Mouse (Mus musculus) heart, postnatal 10 days (tissue): Measurements from ENCODE around the gene Snx20. TPM values are rescaled to one million over a fixed set of nuclear protein-coding genes. Genes with fewer than 3 reads are reported as not detected.
"Not testable (repeated sequence)": the region's sequence is repeated elsewhere in the genome, so short reads cannot be mapped to it uniquely, and the experiment has no call there.

Experiments
- DNase-seq, 2 experiments: peaks; one replicate each; pipeline ENCODE4 v3.0.0; 2021
- intact Hi-C: fragments of 180-260 bp; cut with DNase I; formaldehyde crosslinking; loops from one replicate; pipeline ENCODE4 v1.15.1; 2025
- total RNA-seq, 2 experiments: library from RNA; stranded (reverse); gene quantifications; 2 replicates each; pipeline ENCODE4 v1.2.3; 2021

Snx20 gene
- 1 to 10 TPM; 1.5 to 2.0 TPM for total RNA-seq

- intact Hi-C loops = no loop called here
- peak; percentile 28 to 40 for DNase-seq
These were observed at the start of gene Snx20 for GRCm38 (mm10) chr8:88635474-88636397. Gene Snx20 (minus strand): TSS chr8:88636128.

GRCm38 (mm10) chr8:88683656-88684289 lies 47.8 kb upstream of the Snx20 start:
- intact Hi-C loops = no loop called here
- DNase-seq = peak in 1 of 2 experiments; percentile 27

GRCm38 (mm10) chr8:88681046-88681445 lies 45.1 kb upstream of the Snx20 start:
- DNase-seq = no peak
- intact Hi-C loops = no loop called here

DNA sequence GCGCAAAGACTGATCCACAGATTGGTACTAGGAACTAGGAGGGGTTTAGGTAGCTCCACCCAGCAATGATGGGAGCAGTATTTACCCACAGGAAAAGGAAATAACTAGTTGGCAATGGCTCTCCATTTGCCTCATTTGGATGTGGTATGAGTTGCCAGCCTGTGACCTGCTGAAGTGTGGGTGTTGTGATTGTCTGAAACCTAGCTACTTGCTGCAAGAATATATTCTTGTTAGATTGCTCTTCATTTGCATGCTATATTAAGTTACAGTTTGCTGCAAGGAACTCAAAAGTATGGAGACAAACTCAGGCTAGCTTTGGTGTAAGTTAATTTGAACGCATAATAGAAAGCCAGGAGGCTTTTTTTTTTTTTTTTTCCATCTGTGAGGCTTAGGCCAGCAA lies 44.6 kb upstream of the Snx20 start:
- intact Hi-C loops = no loop called here
- no peak for DNase-seq

- intact Hi-C loops = no loop called here
- no peak for DNase-seq
These were observed 41.1 kb upstream of the Snx20 start for GRCm38 (mm10) chr8:88677071-88677470.

DNA sequence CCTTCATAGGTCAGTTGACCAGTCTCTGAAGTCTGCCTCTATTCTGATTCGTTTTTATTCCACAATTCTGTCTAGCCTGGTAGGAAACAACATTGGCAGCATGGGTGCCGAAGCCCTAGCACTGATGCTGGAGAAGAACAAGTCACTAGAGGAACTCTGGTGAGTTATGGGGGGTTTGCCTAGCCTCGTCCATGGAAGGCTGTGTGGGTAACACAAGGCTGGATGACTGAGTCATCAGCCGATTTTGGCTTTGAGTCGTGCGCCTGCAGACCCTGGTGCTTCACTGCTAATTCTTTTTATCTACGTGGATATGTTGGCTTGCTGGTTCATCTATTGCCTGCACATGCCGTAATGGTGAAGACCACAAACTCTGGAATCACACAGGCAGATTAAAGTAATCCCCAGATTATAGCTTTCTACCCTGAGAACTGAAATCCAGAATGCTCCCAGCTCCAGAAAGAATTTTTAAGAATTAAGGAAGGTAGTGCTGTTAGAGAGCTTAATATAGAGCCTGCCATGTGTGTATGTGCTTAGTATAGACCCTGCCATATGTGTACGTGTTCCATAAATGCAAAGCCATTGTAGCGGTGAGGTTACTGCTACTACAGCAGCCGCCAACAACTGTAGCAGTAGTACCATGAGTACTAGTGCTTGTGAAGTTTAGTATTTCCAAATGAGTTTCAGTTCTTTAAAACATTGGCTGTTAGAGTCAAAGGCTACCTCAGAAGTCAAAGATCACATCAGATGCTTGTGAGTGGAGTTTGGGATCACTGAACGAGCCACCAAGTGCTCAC lies 39.6 kb upstream of the Snx20 start:
- DNase-seq = no peak
- intact Hi-C loops = no loop called here

DNA sequence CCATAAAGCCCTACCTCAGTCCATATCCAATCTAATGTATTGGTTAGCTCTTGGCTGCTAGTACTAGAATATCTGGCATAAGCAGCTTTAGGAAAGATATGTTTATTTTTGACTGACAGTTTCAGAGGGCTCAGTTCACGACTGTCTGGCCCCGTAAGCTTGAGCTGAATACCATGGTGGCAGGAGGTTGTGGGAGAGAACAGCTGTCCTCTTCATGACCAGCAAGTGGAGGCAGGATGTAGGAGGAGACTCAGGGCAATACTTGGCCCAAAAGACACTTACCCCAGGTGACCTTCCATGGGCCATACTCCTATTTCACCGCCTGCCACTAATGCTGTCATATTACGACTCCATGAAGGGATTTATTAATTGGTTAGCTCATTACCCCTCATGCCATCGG lies 37.9 kb upstream of the Snx20 start:
- DNase-seq = no peak
- intact Hi-C loops = no loop called here

- DNase-seq = no peak
- intact Hi-C loops = no loop called here
These were observed 35.6 kb upstream of the Snx20 start for GRCm38 (mm10) chr8:88671575-88671974.

DNA sequence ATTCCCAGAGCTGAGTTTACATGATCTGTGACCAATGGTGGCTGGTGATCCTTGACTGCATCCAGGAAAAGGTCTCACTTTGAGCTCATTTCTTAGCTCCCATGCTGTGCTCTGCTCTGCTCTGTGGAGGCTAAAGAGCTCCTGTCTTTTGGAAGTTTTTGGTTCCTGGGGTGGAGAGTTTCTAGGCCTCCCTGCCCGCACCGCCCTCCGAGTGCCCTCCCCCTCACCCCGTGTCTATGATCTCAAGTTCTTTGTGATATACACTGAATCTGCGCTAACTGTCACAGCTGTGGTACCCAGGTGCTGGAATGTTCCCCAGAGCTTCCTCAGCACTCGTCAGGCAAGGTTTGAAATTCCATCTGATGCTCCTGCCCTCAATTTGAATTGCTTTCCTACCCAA lies 34.9 kb upstream of the Snx20 start:
- intact Hi-C loops = no loop called here
- DNase-seq = no peak

GRCm38 (mm10) chr8:88668400-88669086 lies 32.6 kb upstream of the Snx20 start:
- DNase-seq = peak in 1 of 2 experiments; percentile 30
- intact Hi-C loops = no loop called here

DNA sequence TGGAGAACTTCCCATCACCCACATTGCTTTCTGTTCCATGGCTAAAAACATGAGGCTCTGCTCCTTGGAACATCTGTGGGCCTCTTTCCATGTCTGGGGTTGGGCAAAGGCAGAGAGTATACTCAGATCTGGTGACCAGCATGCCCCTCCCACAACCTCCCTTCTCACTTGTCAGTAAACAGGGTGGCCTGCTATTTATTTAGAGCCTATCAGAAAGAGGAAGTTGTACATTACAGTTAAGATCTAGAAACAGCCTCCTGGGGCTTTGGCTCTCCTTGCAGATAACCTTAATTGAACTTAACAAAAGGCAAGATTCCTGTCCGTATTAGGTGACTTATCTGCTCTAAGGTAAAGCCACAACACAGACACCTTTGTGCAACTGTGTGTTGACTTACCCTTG lies 30.5 kb upstream of the Snx20 start:
- DNase-seq = peak in 1 of 2 experiments; percentile 28
- intact Hi-C loops = no loop called here

GRCm38 (mm10) chr8:88664947-88665346 lies 29.0 kb upstream of the Snx20 start:
- no peak for DNase-seq

DNA sequence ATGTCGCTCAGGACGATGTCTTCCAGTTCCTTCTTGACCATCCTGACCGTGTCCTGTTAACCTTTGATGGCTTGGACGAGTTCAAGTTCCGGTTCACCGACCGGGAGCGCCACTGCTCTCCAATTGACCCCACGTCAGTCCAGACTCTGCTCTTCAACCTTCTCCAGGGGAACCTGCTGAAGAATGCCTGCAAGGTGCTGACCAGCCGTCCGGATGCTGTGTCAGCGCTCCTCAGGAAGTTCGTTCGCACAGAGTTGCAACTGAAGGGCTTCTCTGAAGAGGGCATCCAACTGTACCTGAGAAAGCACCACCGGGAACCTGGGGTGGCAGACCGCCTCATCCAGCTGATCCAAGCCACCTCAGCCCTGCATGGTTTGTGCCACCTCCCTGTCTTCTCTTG lies 28.2 kb upstream of the Snx20 start:
- intact Hi-C loops = no loop called here

More at GRCm38 (mm10) chr8:88664947-88665346, 29.0 kb upstream of the Snx20 start:
- intact Hi-C loops = no loop called here

DNA sequence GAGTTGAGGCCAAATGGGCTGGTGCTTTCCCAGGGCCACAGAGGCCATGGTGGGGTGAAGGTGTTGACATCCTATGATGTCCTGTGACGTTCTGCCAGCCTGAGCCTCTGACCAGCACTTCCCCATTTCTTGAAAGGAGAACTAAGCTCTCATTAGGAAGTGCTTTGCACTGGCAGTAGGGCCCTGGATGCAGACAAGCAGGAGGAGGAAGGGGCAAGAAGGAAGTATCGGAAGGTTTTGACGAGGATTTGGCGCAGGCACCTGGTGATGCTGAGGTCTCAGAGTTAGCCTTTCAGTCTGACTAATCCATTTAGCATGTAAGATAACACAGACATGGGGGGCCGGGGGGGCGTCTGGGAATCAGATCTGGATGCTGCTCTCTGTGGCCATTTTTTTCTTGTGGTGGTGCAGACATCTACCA lies 26.5 kb upstream of the Snx20 start:
- no peak for DNase-seq
- intact Hi-C loops = no loop called here

More for the DNA sequence above, 28.2 kb upstream of the Snx20 start:
- DNase-seq = no peak

DNA sequence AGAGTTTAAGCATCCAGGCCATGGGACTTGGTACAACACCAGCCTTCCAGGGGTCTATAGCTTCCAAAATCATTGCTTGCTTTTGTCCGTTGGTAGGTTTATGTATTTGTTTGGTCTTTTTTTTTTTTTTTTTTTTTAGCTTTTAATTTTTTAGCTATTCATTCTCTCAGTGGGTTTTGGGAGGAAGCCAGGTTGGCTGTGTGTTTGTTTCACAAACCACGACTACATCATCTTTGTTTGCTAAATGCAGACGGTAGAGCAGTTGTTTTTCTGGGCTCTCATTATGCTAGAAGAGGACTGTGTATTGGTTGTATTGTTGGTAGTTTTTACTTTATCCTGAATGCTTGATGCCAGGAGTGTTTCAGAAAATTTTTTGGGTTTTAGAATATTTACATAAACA lies 23.9 kb upstream of the Snx20 start:
- intact Hi-C loops = no loop called here
- DNase-seq = no peak

GRCm38 (mm10) chr8:88655334-88655733 lies 19.4 kb upstream of the Snx20 start:
- intact Hi-C loops = no loop called here
- no peak for DNase-seq

GRCm38 (mm10) chr8:88651122-88651521 lies 15.2 kb upstream of the Snx20 start:
- intact Hi-C loops, DNase-seq: not testable (repeated sequence)

DNA sequence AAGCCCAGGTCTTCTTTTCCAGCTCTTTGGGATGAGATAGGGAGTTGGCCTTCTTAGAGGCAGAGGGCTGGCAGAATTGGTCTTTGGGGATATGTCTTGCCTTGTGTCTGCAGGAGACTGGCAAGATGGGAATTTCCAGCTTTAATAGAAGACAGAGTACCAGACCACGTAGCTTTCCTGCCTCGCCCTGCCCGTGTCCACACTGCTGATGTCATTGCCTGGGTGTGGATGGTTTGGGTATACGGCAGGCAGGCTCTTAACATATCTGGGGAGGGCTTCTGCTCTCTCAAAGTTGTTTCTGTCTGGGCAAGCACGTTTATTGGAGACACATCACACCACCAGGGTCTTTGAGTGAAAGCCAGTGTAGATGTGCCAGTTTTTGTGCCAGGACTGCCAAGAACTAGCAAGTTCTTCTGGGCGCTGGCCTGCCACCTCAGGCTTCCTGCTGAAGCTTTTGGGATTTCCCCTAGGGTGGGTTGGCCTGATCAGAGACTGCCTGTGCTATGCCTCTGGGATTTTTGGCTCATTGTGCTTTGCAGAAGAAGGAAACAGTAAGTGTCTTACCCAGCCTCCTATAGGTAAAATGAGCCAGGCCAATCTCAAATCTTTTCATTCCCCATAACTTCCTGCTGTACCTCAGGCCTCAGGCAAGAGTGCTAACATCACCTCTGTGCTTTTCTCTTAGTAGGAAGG lies 14.2 kb upstream of the Snx20 start:
- DNase-seq = no peak
- intact Hi-C loops = no loop called here

- intact Hi-C loops = loop anchor here (5.0 kb wide), 1 partner anchor 49 kb away; the partner anchor contains the start of gene Cyld
- DNase-seq = no peak
These were observed 12.4 kb upstream of the Snx20 start for GRCm38 (mm10) chr8:88648322-88648721.
